Mouse (Mus musculus): ENCODE measurements around the gene Slc10a1. TPM values are rescaled to one million over a fixed set of nuclear protein-coding genes. Genes with fewer than 3 reads are reported as not detected.

Gene Slc10a1
- polyA plus RNA-seq, 1 experiment from 2014 or later, result 0.50 TPM

DNA sequence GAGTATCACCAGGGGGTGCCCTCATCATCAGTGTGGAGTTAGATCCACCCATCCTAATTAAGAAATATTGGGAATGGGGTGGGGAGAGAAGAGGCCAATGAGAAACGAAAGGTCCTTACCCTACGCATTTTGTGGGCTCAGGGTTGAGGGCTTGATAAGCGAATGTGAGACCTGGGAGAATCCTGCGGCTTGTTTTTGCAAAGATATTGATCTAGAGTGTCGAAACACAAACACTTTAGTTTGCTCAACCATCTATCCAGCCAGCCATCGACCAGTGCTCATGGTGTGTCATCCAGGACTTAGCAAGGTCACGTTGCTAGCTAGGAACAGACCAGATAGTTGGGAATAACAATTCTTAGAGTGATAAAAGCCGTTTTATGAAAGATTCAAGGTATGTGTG, 58.9 kb downstream of the Slc10a1 start:
- DNase-seq (ENCODE audit: low spot score), result no peak
- H3K27me3 ChIP-seq (replicated peaks; ENCODE audit: control insufficient read depth, insufficient read depth, low read length), result no peaks in the 10 kb centered on the region
- no peaks in the 10 kb centered on the region for H3K4me1 ChIP-seq (replicated peaks; ENCODE audit: control insufficient read depth, insufficient read depth, low read length)
- H3K36me3 ChIP-seq (ENCODE audit: control insufficient read depth, insufficient read depth, low read length), result no peaks in the 10 kb centered on the region
- no peak for ATAC-seq (replicated peaks; ENCODE audit: low FRiP score, low TSS enrichment, low read depth)
- no peak overlapping the region for H3K9ac ChIP-seq (ENCODE audit: low read length)
- no peaks in the 10 kb centered on the region for H3K9me3 ChIP-seq (ENCODE audit: control insufficient read depth, low read length)
- no peak overlapping the region for H3K4me2 ChIP-seq (ENCODE audit: low read length)
- H3K4me3 ChIP-seq (ENCODE audit: low read depth, low read length), result no peak overlapping the region
- 76% methylated on average over 8 of the region's 8 CpGs for WGBS
- no peak overlapping the region for H3K27ac ChIP-seq (ENCODE audit: low read depth)

Other genes starting within 250 kb of the Slc10a1 start
- 0.11 and 0.12 TPM in 2 replicates for gene Ccdc177, start 208.0 kb downstream of the Slc10a1 start, polyA plus RNA-seq (2014; fragmentation: Nextera tagmentation; extraction: Ambion mirVana)
- gene Susd6, start 178.2 kb downstream of the Slc10a1 start, polyA plus RNA-seq (2014; fragmentation: Nextera tagmentation; extraction: Ambion mirVana), result 20.8 and 21.4 TPM in 2 replicates
- gene Srsf5, start 23.2 kb downstream of the Slc10a1 start, polyA plus RNA-seq (2014; fragmentation: Nextera tagmentation; extraction: Ambion mirVana), result 350 and 386 TPM in 2 replicates
- 8.8 and 10.9 TPM in 2 replicates for gene Smoc1, start 58.1 kb upstream of the Slc10a1 start, polyA plus RNA-seq (2014; fragmentation: Nextera tagmentation; extraction: Ambion mirVana)